ENCODE assay signal across 8 mouse cellular contexts in the genomic region with DNA sequence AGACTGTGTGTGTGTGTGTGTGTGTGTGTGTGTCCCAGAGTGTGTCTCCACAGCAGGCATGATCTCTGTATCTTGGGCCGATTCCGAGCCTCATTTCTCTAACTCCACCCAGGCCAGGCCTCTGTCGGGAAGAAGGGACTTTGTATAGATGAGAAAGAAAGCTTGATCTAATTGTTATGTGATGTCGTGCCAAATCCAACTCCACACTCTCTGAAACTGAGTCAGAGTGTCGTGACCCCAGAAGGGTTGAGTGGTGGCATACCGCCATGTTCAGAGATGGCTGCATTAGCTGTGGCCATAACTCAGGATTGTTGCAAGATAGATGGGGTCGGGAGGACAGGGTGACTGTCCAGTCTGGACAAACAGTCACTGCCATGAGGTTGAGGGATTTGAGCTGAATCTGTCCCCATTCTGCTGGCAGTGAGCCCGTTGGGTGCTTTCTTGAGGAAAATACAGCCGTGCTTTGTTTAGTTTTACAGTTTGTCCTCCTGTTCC. TPM values are rescaled to one million over a fixed set of nuclear protein-coding genes. Genes with fewer than 3 reads are reported as not detected.
A peak's percentile ranks its signal among the peaks of the same experiment; 100 is the strongest.
DNase-seq lines count a peak whose midpoint lies in the region; ATAC-seq and TF ChIP-seq lines count a peak whose summit lies in the region.

No protein-coding gene starts in this region.

- H3K36me3 ChIP-seq in limb, embryonic 12.5 days = no peaks in the 10 kb centered on the region
- H3K36me3 ChIP-seq in limb, embryonic 10.5 days = no peaks in the 10 kb centered on the region

- no peak for TF ChIP-seq POLR2A in embryonic fibroblast, embryonic 13.5 days (IDR thresholded peaks at IDR 0.05; ENCODE audit: low read depth, low read length)

- H3K9me3 ChIP-seq in limb, embryonic 12.5 days = no peaks in the 10 kb centered on the region
- H3K9me3 ChIP-seq in limb, embryonic 10.5 days (replicated peaks) = no peaks in the 10 kb centered on the region

- WGBS in limb, embryonic 12.5 days = 81% methylated on average over 9 of the region's 9 CpGs
- 85% methylated on average over 9 of the region's 9 CpGs for WGBS in limb, embryonic 10.5 days

- 0 out of 2 replicates have a peak overlapping the region, but pooled peaks have one; percentile 3 for H3K4me2 ChIP-seq in limb, embryonic 12.5 days

- ATAC-seq in limb, embryonic 12.5 days (ENCODE audit: insufficient number of reproducible peaks, insufficient read depth, low FRiP score, low TSS enrichment, low read depth) = no peak
- no peak for ATAC-seq in monocyte, adult 5-6 weeks (replicated peaks; ENCODE audit: insufficient number of reproducible peaks, low FRiP score, low TSS enrichment, poor library complexity, severe bottlenecking)

- no peak overlapping the region for H3K4me3 ChIP-seq in limb, embryonic 12.5 days (replicated peaks)
- H3K4me3 ChIP-seq in limb, embryonic 10.5 days = no peak overlapping the region
- H3K4me3 ChIP-seq in embryonic fibroblast, embryonic 13.5 days (ENCODE audit: insufficient read depth, low read length) = no peak overlapping the region

- H3K27ac ChIP-seq in limb, embryonic 12.5 days = no peak overlapping the region
- H3K27ac ChIP-seq in limb, embryonic 10.5 days = no peak overlapping the region
- H3K27ac ChIP-seq in embryonic fibroblast, embryonic 13.5 days (ENCODE audit: insufficient read depth, low read length) = peak overlapping the region; percentile 49; the same call in 1 of the 2 replicates

- H3K9ac ChIP-seq in limb, embryonic 12.5 days (replicated peaks) = no peak overlapping the region

- peak; percentile 14 to 35 for DNase-seq in cerebellum, postnatal 25 days
- no peak for DNase-seq in cerebellum, adult 8-10 months
- DNase-seq in limb, embryonic 10.5 days (ENCODE audit: low spot score) = no peak
- DNase-seq in lung, postnatal 25 days (ENCODE audit: low spot score) = peak; percentile 30
- no peak for DNase-seq in thymus, postnatal 14 days

- H3K27me3 ChIP-seq in limb, embryonic 12.5 days = no peaks in the 10 kb centered on the region; the same call in 1 of the 2 replicates
- H3K27me3 ChIP-seq in limb, embryonic 10.5 days (ENCODE audit: low read depth, poor library complexity, severe bottlenecking) = no peaks in the 10 kb centered on the region

- TF ChIP-seq CTCF in embryonic fibroblast, embryonic 13.5 days (IDR thresholded peaks at IDR 0.05; ENCODE audit: borderline replicate concordance, insufficient read depth, low read length) = no peak

- peaks cover 9% of the 10 kb centered on the region for H3K4me1 ChIP-seq in limb, embryonic 12.5 days (replicated peaks)
- 0 out of 2 replicates have a peak, but pooled peaks cover 2% of the 10 kb centered on the region for H3K4me1 ChIP-seq in limb, embryonic 10.5 days
- peaks cover 11% of the 10 kb centered on the region for H3K4me1 ChIP-seq in embryonic fibroblast, embryonic 13.5 days (ENCODE audit: control insufficient read depth, insufficient read depth, low read length)

RNA-seq across cellular contexts. Expression of a gene that starts 29.9 kb away (rescaled TPM):
- polyA plus RNA-seq in limb, embryonic 12.5 days (2016; fragmentation: Nextera tagmentation; extraction: Ambion mirVana) = 0.64 and 0.69 TPM in 2 replicates
- 0.28 and 0.41 TPM in 2 replicates for polyA plus RNA-seq in limb, embryonic 10.5 days (2016; fragmentation: Nextera tagmentation; extraction: Ambion mirVana)
- polyA plus RNA-seq in embryonic fibroblast, embryonic 13.5 days (2011; ENCODE audit: insufficient read length, low read depth, missing spikeins) = 3.3 and 6.7 TPM in 2 replicates
- 10.4 to 18.5 TPM (median 16.8 TPM) in 3 replicates for total RNA-seq in monocyte, adult 5-6 weeks (2017)

Comparison
In these comparisons a context has a peak if more than half of its experiments do, and no peak if none do; other contexts are left out.
1. DNase-seq: peak in cerebellum, postnatal 25 days (2 of 2) and lung, postnatal 25 days (single experiment); none in cerebellum, adult 8-10 months (single experiment), limb, embryonic 10.5 days (single experiment) and thymus, postnatal 14 days (single experiment).